Mouse (Mus musculus): ENCODE measurements around the gene Rgr. TPM values are rescaled to one million over a fixed set of nuclear protein-coding genes. Genes with fewer than 3 reads are reported as not detected.
"Not testable (repeated sequence)": the region's sequence is repeated elsewhere in the genome, so short reads cannot be mapped to it uniquely, and the experiment has no call there.

Rgr gene
- total RNA-seq, 2 experiments from 2014 or later, result not detected

GRCm38 (mm10) chr14:37000780-37001179, 48.0 kb downstream of the Rgr start:
- not testable (repeated sequence) for DNase-seq

- DNase-seq, result no peak
Measured at GRCm38 (mm10) chr14:36989784-36990183, 59.0 kb downstream of the Rgr start.

GRCm38 (mm10) chr14:36985693-36986092, 63.1 kb downstream of the Rgr start:
- peak; percentile 4 to 11 for DNase-seq

Other genes with a start within 250 kb of the Rgr start
- gene Ccser2, start 80.2 kb downstream of the Rgr start, total RNA-seq (2021), result 10 to 100 TPM; 32.2 to 40.0 TPM
- gene Lrit1, start 5.9 kb upstream of the Rgr start, total RNA-seq (2021), result not detected
- gene Lrit2, start 19.0 kb upstream of the Rgr start, total RNA-seq (2021), result not detected
- gene Cdhr1, start 49.4 kb upstream of the Rgr start, total RNA-seq (2021), result under 1 TPM; 0.16 to 0.17 TPM
- gene 2610528A11Rik, start 65.1 kb upstream of the Rgr start, total RNA-seq (2021), result 1 to 10 TPM in 1 of 2 experiments, under 1 TPM in 1; 0.86 to 1.3 TPM
- gene Ghitm, start 86.3 kb upstream of the Rgr start, total RNA-seq (2021), result 100 to 1,000 TPM; 675 to 807 TPM